Mouse (Mus musculus): ENCODE measurements at regions not wholly inside any gene's neighbourhood (a gene's known extent, or its start where the extent isn't known, plus 50 kb on each side); places are given as distances from the start of the nearest gene placed in this dataset.

- TF ChIP-seq POLR2A (IDR thresholded peaks at IDR 0.05; ENCODE audit: borderline replicate concordance, extremely low read depth, insufficient read depth, insufficient read length), result no peak
Measured at GRCm38 (mm10) chr15:45612954-45613353, 5478.8 kb downstream of the 9330182O14Rik start.

GRCm38 (mm10) chr15:45646256-45646655 lies 5512.1 kb downstream of the 9330182O14Rik start:
- no peaks in the 10 kb centered on the region for H3K27me3 ChIP-seq (ENCODE audit: control insufficient read depth, insufficient read depth, low read length)
- ATAC-seq (ENCODE audit: low FRiP score, low read depth) (no peak), DNase-seq (ENCODE audit: low spot score) (no peak)
- H3K27ac ChIP-seq (replicated peaks; ENCODE audit: low read depth, low read length), result no peak overlapping the region
- H3K4me2 ChIP-seq (replicated peaks; ENCODE audit: low read depth, low read length, severe bottlenecking), result no peak overlapping the region
- no peak overlapping the region for H3K9ac ChIP-seq (ENCODE audit: low read depth, low read length, severe bottlenecking)
- TF ChIP-seq POLR2A (IDR thresholded peaks at IDR 0.05; ENCODE audit: borderline replicate concordance, extremely low read depth, insufficient read depth, insufficient read length), result no peak
- H3K9me3 ChIP-seq (ENCODE audit: control insufficient read depth, low read length), result no peaks in the 10 kb centered on the region
- no peak overlapping the region for H3K4me3 ChIP-seq (replicated peaks; ENCODE audit: low read length)
- no peaks in the 10 kb centered on the region for H3K36me3 ChIP-seq (ENCODE audit: control insufficient read depth, insufficient read depth, low read length)
- no peaks in the 10 kb centered on the region for H3K4me1 ChIP-seq (ENCODE audit: control insufficient read depth, insufficient read depth, low read length)

More at GRCm38 (mm10) chr15:45612954-45613353, 5478.8 kb downstream of the 9330182O14Rik start:
- Histone ChIP-seq H3K27me3 (ENCODE audit: control insufficient read depth, insufficient read depth, low read length) (no peaks in the 10 kb centered on the region), H3K4me1 (ENCODE audit: control insufficient read depth, insufficient read depth, low read length) (no peaks in the 10 kb centered on the region), H3K4me3 (replicated peaks; ENCODE audit: low read length) (no peak overlapping the region), H3K36me3 (ENCODE audit: control insufficient read depth, insufficient read depth, low read length) (no peaks in the 10 kb centered on the region), H3K4me2 (replicated peaks; ENCODE audit: low read depth, low read length, severe bottlenecking) (no peak overlapping the region), H3K27ac (replicated peaks; ENCODE audit: low read depth, low read length) (no peak overlapping the region), H3K9ac (ENCODE audit: low read depth, low read length, severe bottlenecking) (no peak overlapping the region), H3K9me3 (ENCODE audit: control insufficient read depth, low read length) (no peaks in the 10 kb centered on the region)
- ATAC-seq (ENCODE audit: low FRiP score, low read depth), result no peak
- no peak for DNase-seq (ENCODE audit: low spot score)

GRCm38 (mm10) chr15:45663601-45664000 lies 5529.4 kb downstream of the 9330182O14Rik start:
- ATAC-seq (ENCODE audit: low FRiP score, low read depth) (no peak), DNase-seq (ENCODE audit: low spot score) (no peak)
- TF ChIP-seq POLR2A (IDR thresholded peaks at IDR 0.05; ENCODE audit: borderline replicate concordance, extremely low read depth, insufficient read depth, insufficient read length), result no peak
- Histone ChIP-seq H3K4me2 (replicated peaks; ENCODE audit: low read depth, low read length, severe bottlenecking) (no peak overlapping the region), H3K27ac (replicated peaks; ENCODE audit: low read depth, low read length) (no peak overlapping the region), H3K4me3 (replicated peaks; ENCODE audit: low read length) (no peak overlapping the region), H3K9ac (ENCODE audit: low read depth, low read length, severe bottlenecking) (no peak overlapping the region), H3K4me1 (ENCODE audit: control insufficient read depth, insufficient read depth, low read length) (no peaks in the 10 kb centered on the region), H3K9me3 (ENCODE audit: control insufficient read depth, low read length) (no peaks in the 10 kb centered on the region), H3K27me3 (ENCODE audit: control insufficient read depth, insufficient read depth, low read length) (no peaks in the 10 kb centered on the region), H3K36me3 (ENCODE audit: control insufficient read depth, insufficient read depth, low read length) (no peaks in the 10 kb centered on the region)
- 74% methylated on average over 3 of the region's 3 CpGs for WGBS

- DNase-seq (ENCODE audit: low spot score), result no peak
- Histone ChIP-seq H3K27me3 (ENCODE audit: control insufficient read depth, insufficient read depth, low read length) (no peaks in the 10 kb centered on the region), H3K9me3 (ENCODE audit: control insufficient read depth, low read length) (0 out of 2 replicates have a peak, but pooled peaks cover 7% of the 10 kb centered on the region), H3K9ac (ENCODE audit: low read depth, low read length, severe bottlenecking) (no peak overlapping the region), H3K4me3 (replicated peaks; ENCODE audit: low read length) (no peak overlapping the region), H3K4me2 (replicated peaks; ENCODE audit: low read depth, low read length, severe bottlenecking) (no peak overlapping the region), H3K36me3 (ENCODE audit: control insufficient read depth, insufficient read depth, low read length) (no peaks in the 10 kb centered on the region), H3K27ac (replicated peaks; ENCODE audit: low read depth, low read length) (no peak overlapping the region), H3K4me1 (ENCODE audit: control insufficient read depth, insufficient read depth, low read length) (no peaks in the 10 kb centered on the region)
- WGBS, result 90% methylated on average over 1 of the region's 1 CpGs
- no peak for ATAC-seq (ENCODE audit: low FRiP score, low read depth)
- no peak for TF ChIP-seq POLR2A (IDR thresholded peaks at IDR 0.05; ENCODE audit: borderline replicate concordance, extremely low read depth, insufficient read depth, insufficient read length)
Measured at GRCm38 (mm10) chr15:45689446-45689845, 5555.3 kb downstream of the 9330182O14Rik start.

- no peaks in the 10 kb centered on the region for H3K4me1 ChIP-seq (ENCODE audit: control insufficient read depth, insufficient read depth, low read length)
- no peak overlapping the region for H3K4me2 ChIP-seq (replicated peaks; ENCODE audit: low read depth, low read length, severe bottlenecking)
- H3K27me3 ChIP-seq (ENCODE audit: control insufficient read depth, insufficient read depth, low read length), result no peaks in the 10 kb centered on the region
- TF ChIP-seq POLR2A (IDR thresholded peaks at IDR 0.05; ENCODE audit: borderline replicate concordance, extremely low read depth, insufficient read depth, insufficient read length), result no peak
- no peaks in the 10 kb centered on the region for H3K36me3 ChIP-seq (ENCODE audit: control insufficient read depth, insufficient read depth, low read length)
- DNase-seq (ENCODE audit: low spot score) (no peak), ATAC-seq (ENCODE audit: low FRiP score, low read depth) (no peak)
- H3K9me3 ChIP-seq (ENCODE audit: control insufficient read depth, low read length), result 0 out of 2 replicates have a peak, but pooled peaks cover 7% of the 10 kb centered on the region
- no peak overlapping the region for H3K27ac ChIP-seq (replicated peaks; ENCODE audit: low read depth, low read length)
- H3K9ac ChIP-seq (ENCODE audit: low read depth, low read length, severe bottlenecking), result no peak overlapping the region
- H3K4me3 ChIP-seq (replicated peaks; ENCODE audit: low read length), result no peak overlapping the region
Measured at GRCm38 (mm10) chr15:45690026-45690425, 5555.9 kb downstream of the 9330182O14Rik start.

GRCm38 (mm10) chr15:45711109-45711508 lies 5576.9 kb downstream of the 9330182O14Rik start:
- no peak overlapping the region for H3K4me2 ChIP-seq (replicated peaks; ENCODE audit: low read depth, low read length, severe bottlenecking)
- H3K4me1 ChIP-seq (ENCODE audit: control insufficient read depth, insufficient read depth, low read length), result no peaks in the 10 kb centered on the region
- WGBS, result 66% methylated on average over 2 of the region's 2 CpGs
- no peak overlapping the region for H3K4me3 ChIP-seq (replicated peaks; ENCODE audit: low read length)
- H3K27me3 ChIP-seq (ENCODE audit: control insufficient read depth, insufficient read depth, low read length), result no peaks in the 10 kb centered on the region
- no peak for TF ChIP-seq POLR2A (IDR thresholded peaks at IDR 0.05; ENCODE audit: borderline replicate concordance, extremely low read depth, insufficient read depth, insufficient read length)
- ATAC-seq (ENCODE audit: low FRiP score, low read depth), result no peak
- no peak overlapping the region for H3K9ac ChIP-seq (ENCODE audit: low read depth, low read length, severe bottlenecking)
- H3K36me3 ChIP-seq (ENCODE audit: control insufficient read depth, insufficient read depth, low read length), result no peaks in the 10 kb centered on the region
- DNase-seq (ENCODE audit: low spot score), result no peak
- no peak overlapping the region for H3K27ac ChIP-seq (replicated peaks; ENCODE audit: low read depth, low read length)
- no peaks in the 10 kb centered on the region for H3K9me3 ChIP-seq (ENCODE audit: control insufficient read depth, low read length)

Data from limb, embryonic 14.5 days (tissue).